Mouse (Mus musculus): ENCODE data around the gene Hivep2. TPM values are rescaled to one million over a fixed set of nuclear protein-coding genes. Genes with fewer than 3 reads are reported as not detected.

The Hivep2 gene
- polyA plus RNA-seq, 1 experiment from 2014 or later: 1.0 TPM

GRCm38 (mm10) chr10:13982271-13982670 is 16.4 kb downstream of the Hivep2 start:
- no peak for DNase-seq (ENCODE audit: extremely low spot score, low spot score)
- Histone ChIP-seq H3K27me3 (ENCODE audit: poor library complexity, severe bottlenecking) (no peaks in the 10 kb centered on the region), H3K4me3 (peak overlapping the region; percentile 67), H3K36me3 (replicated peaks) (no peaks in the 10 kb centered on the region), H3K9me3 (no peaks in the 10 kb centered on the region), H3K4me1 (peaks cover 16% of the 10 kb centered on the region), H3K27ac (0 out of 2 replicates have a peak overlapping the region, but pooled peaks have one; percentile 91)
- WGBS: 67% methylated on average over 6 of the region's 6 CpGs

- no peaks in the 10 kb centered on the region for H3K27me3 ChIP-seq (ENCODE audit: poor library complexity, severe bottlenecking)
- no peaks in the 10 kb centered on the region for H3K9me3 ChIP-seq
- WGBS: under 1% methylated on average over 34 of the region's 34 CpGs
- H3K4me3 ChIP-seq: peak overlapping the region; percentile 67
- peak; percentile 65 for DNase-seq (ENCODE audit: extremely low spot score, low spot score)
- H3K27ac ChIP-seq: peak overlapping the region; percentile 91
- peaks cover 16% of the 10 kb centered on the region for H3K4me1 ChIP-seq
- no peaks in the 10 kb centered on the region for H3K36me3 ChIP-seq (replicated peaks)
These were observed 17.0 kb downstream of the Hivep2 start for GRCm38 (mm10) chr10:13982769-13983381.

GRCm38 (mm10) chr10:13983631-13984030 is 17.8 kb downstream of the Hivep2 start:
- no peak for DNase-seq (ENCODE audit: extremely low spot score, low spot score)
- H3K9me3 ChIP-seq: no peaks in the 10 kb centered on the region

GRCm38 (mm10) chr10:13984233-13984632 is 18.4 kb downstream of the Hivep2 start:
- no peak overlapping the region for H3K4me3 ChIP-seq

More at GRCm38 (mm10) chr10:13983631-13984030, 17.8 kb downstream of the Hivep2 start:
- WGBS: 78% methylated on average over 12 of the region's 12 CpGs
- Histone ChIP-seq H3K27ac (0 out of 2 replicates have a peak overlapping the region, but pooled peaks have one; percentile 91), H3K36me3 (replicated peaks) (no peaks in the 10 kb centered on the region), H3K4me3 (no peak overlapping the region), H3K4me1 (peaks cover 20% of the 10 kb centered on the region), H3K27me3 (ENCODE audit: poor library complexity, severe bottlenecking) (no peaks in the 10 kb centered on the region)

GRCm38 (mm10) chr10:13986539-13986938 is 20.7 kb downstream of the Hivep2 start:
- 95% methylated on average over 2 of the region's 2 CpGs for WGBS

More at GRCm38 (mm10) chr10:13984233-13984632, 18.4 kb downstream of the Hivep2 start:
- H3K36me3 ChIP-seq (replicated peaks): no peaks in the 10 kb centered on the region
- H3K4me1 ChIP-seq: peaks cover 23% of the 10 kb centered on the region
- no peak for DNase-seq (ENCODE audit: extremely low spot score, low spot score)
- H3K9me3 ChIP-seq: no peaks in the 10 kb centered on the region
- no peaks in the 10 kb centered on the region for H3K27me3 ChIP-seq (ENCODE audit: poor library complexity, severe bottlenecking)
- no peak overlapping the region for H3K27ac ChIP-seq

GRCm38 (mm10) chr10:13987336-13987735 is 21.5 kb downstream of the Hivep2 start:
- Histone ChIP-seq H3K4me3 (no peak overlapping the region), H3K27ac (no peak overlapping the region), H3K36me3 (replicated peaks) (no peaks in the 10 kb centered on the region), H3K9me3 (no peaks in the 10 kb centered on the region), H3K4me1 (peaks cover 21% of the 10 kb centered on the region), H3K27me3 (ENCODE audit: poor library complexity, severe bottlenecking) (no peaks in the 10 kb centered on the region)
- 87% methylated on average over 3 of the region's 3 CpGs for WGBS
- DNase-seq (ENCODE audit: extremely low spot score, low spot score): no peak

More at GRCm38 (mm10) chr10:13986539-13986938, 20.7 kb downstream of the Hivep2 start:
- H3K36me3 ChIP-seq (replicated peaks): no peaks in the 10 kb centered on the region
- no peaks in the 10 kb centered on the region for H3K9me3 ChIP-seq
- no peaks in the 10 kb centered on the region for H3K27me3 ChIP-seq (ENCODE audit: poor library complexity, severe bottlenecking)
- H3K4me1 ChIP-seq: peaks cover 23% of the 10 kb centered on the region
- H3K4me3 ChIP-seq: no peak overlapping the region
- H3K27ac ChIP-seq: no peak overlapping the region
- DNase-seq (ENCODE audit: extremely low spot score, low spot score): no peak

- Histone ChIP-seq H3K27me3 (ENCODE audit: poor library complexity, severe bottlenecking) (no peaks in the 10 kb centered on the region), H3K4me1 (peaks cover 13% of the 10 kb centered on the region), H3K4me3 (no peak overlapping the region), H3K36me3 (replicated peaks) (no peaks in the 10 kb centered on the region), H3K27ac (no peak overlapping the region), H3K9me3 (no peaks in the 10 kb centered on the region)
- WGBS: 63% methylated on average over 9 of the region's 9 CpGs
- no peak for DNase-seq (ENCODE audit: extremely low spot score, low spot score)
These were observed 22.4 kb downstream of the Hivep2 start for GRCm38 (mm10) chr10:13988280-13988679.

GRCm38 (mm10) chr10:13988757-13989156 is 22.9 kb downstream of the Hivep2 start:
- 89% methylated on average over 4 of the region's 4 CpGs for WGBS

GRCm38 (mm10) chr10:13990842-13991241 is 25.0 kb downstream of the Hivep2 start:
- 88% methylated on average over 2 of the region's 2 CpGs for WGBS
- H3K27ac ChIP-seq: no peak overlapping the region
- H3K36me3 ChIP-seq (replicated peaks): no peaks in the 10 kb centered on the region
- no peak for DNase-seq (ENCODE audit: extremely low spot score, low spot score)
- H3K9me3 ChIP-seq: no peaks in the 10 kb centered on the region
- peaks cover 7% of the 10 kb centered on the region; the same call in 1 of the 2 replicates for H3K4me1 ChIP-seq
- H3K27me3 ChIP-seq (ENCODE audit: poor library complexity, severe bottlenecking): no peaks in the 10 kb centered on the region
- no peak overlapping the region for H3K4me3 ChIP-seq

More at GRCm38 (mm10) chr10:13988757-13989156, 22.9 kb downstream of the Hivep2 start:
- no peaks in the 10 kb centered on the region for H3K36me3 ChIP-seq (replicated peaks)
- H3K27me3 ChIP-seq (ENCODE audit: poor library complexity, severe bottlenecking): no peaks in the 10 kb centered on the region
- H3K4me3 ChIP-seq: no peak overlapping the region
- peaks cover 9% of the 10 kb centered on the region for H3K4me1 ChIP-seq
- DNase-seq (ENCODE audit: extremely low spot score, low spot score): no peak
- H3K27ac ChIP-seq: no peak overlapping the region
- no peaks in the 10 kb centered on the region for H3K9me3 ChIP-seq

- no peak for DNase-seq (ENCODE audit: extremely low spot score, low spot score)
- Histone ChIP-seq H3K9me3 (no peaks in the 10 kb centered on the region), H3K27ac (no peak overlapping the region), H3K4me3 (no peak overlapping the region), H3K4me1 (peaks cover 4% of the 10 kb centered on the region; the same call in 1 of the 2 replicates), H3K27me3 (ENCODE audit: poor library complexity, severe bottlenecking) (no peaks in the 10 kb centered on the region), H3K36me3 (replicated peaks) (no peaks in the 10 kb centered on the region)
- WGBS: 82% methylated on average over 6 of the region's 6 CpGs
These were observed 27.5 kb downstream of the Hivep2 start for GRCm38 (mm10) chr10:13993411-13993810.

GRCm38 (mm10) chr10:13997336-13997735 is 31.5 kb downstream of the Hivep2 start:
- H3K27me3 ChIP-seq (ENCODE audit: poor library complexity, severe bottlenecking): no peaks in the 10 kb centered on the region
- H3K9me3 ChIP-seq: no peaks in the 10 kb centered on the region
- no peaks in the 10 kb centered on the region for H3K36me3 ChIP-seq (replicated peaks)
- H3K4me1 ChIP-seq: no peaks in the 10 kb centered on the region
- no peak overlapping the region for H3K4me3 ChIP-seq
- WGBS: 92% methylated on average over 4 of the region's 4 CpGs
- no peak overlapping the region for H3K27ac ChIP-seq
- DNase-seq (ENCODE audit: extremely low spot score, low spot score): no peak

GRCm38 (mm10) chr10:14004769-14005517 is 39.1 kb downstream of the Hivep2 start:
- DNase-seq (ENCODE audit: extremely low spot score, low spot score): no peak
- no peaks in the 10 kb centered on the region for H3K4me1 ChIP-seq
- 74% methylated on average over 4 of the region's 4 CpGs for WGBS
- H3K27me3 ChIP-seq (ENCODE audit: poor library complexity, severe bottlenecking): no peaks in the 10 kb centered on the region
- H3K9me3 ChIP-seq: no peaks in the 10 kb centered on the region
- H3K27ac ChIP-seq: no peak overlapping the region
- no peaks in the 10 kb centered on the region for H3K36me3 ChIP-seq (replicated peaks)
- no peak overlapping the region for H3K4me3 ChIP-seq

GRCm38 (mm10) chr10:14009721-14010120 is 43.8 kb downstream of the Hivep2 start:
- Histone ChIP-seq H3K4me1 (no peaks in the 10 kb centered on the region), H3K36me3 (replicated peaks) (no peaks in the 10 kb centered on the region), H3K27ac (no peak overlapping the region), H3K9me3 (no peaks in the 10 kb centered on the region), H3K27me3 (ENCODE audit: poor library complexity, severe bottlenecking) (no peaks in the 10 kb centered on the region), H3K4me3 (no peak overlapping the region)
- DNase-seq (ENCODE audit: extremely low spot score, low spot score): no peak
- 83% methylated on average over 2 of the region's 2 CpGs for WGBS
